Mouse (Mus musculus): ENCODE data around the gene Rbm28. TPM values are rescaled to one million over a fixed set of nuclear protein-coding genes. Genes with fewer than 3 reads are reported as not detected.

Gene Rbm28
- polyA plus RNA-seq, 1 experiment from 2014 or later = 31.5 TPM

- Histone ChIP-seq H3K4me2 (no peak overlapping the region), H3K4me3 (no peak overlapping the region), H3K9ac (no peak overlapping the region), H3K9me3 (no peaks in the 10 kb centered on the region), H3K27ac (no peak overlapping the region), H3K27me3 (no peaks in the 10 kb centered on the region), H3K4me1 (0 out of 2 replicates have a peak, but pooled peaks cover 2% of the 10 kb centered on the region), H3K36me3 (peaks cover 60% of the 10 kb centered on the region)
- no peak for ATAC-seq (ENCODE audit: insufficient number of reproducible peaks, low FRiP score, low TSS enrichment, low read depth)
- WGBS = 83% methylated on average over 6 of the region's 6 CpGs
Observed at GRCm38 (mm10) chr6:29203861-29204585, 39.2 kb upstream of the Rbm28 start.

GRCm38 (mm10) chr6:29203096-29203495 is 38.3 kb upstream of the Rbm28 start:
- H3K27ac ChIP-seq = no peak overlapping the region
- 90% methylated on average over 13 of the region's 13 CpGs for WGBS

GRCm38 (mm10) chr6:29201988-29202387 is 37.2 kb upstream of the Rbm28 start:
- ATAC-seq (ENCODE audit: insufficient number of reproducible peaks, low FRiP score, low TSS enrichment, low read depth) = no peak
- peaks cover 5% of the 10 kb centered on the region; the same call in 1 of the 2 replicates for H3K27me3 ChIP-seq
- H3K36me3 ChIP-seq = peaks cover 58% of the 10 kb centered on the region
- H3K9ac ChIP-seq = 0 out of 2 replicates have a peak overlapping the region, but pooled peaks have one; percentile 7
- peaks cover 9% of the 10 kb centered on the region for H3K4me1 ChIP-seq
- WGBS = 84% methylated on average over 5 of the region's 8 CpGs
- H3K4me2 ChIP-seq = no peak overlapping the region
- H3K9me3 ChIP-seq = no peaks in the 10 kb centered on the region
- no peak overlapping the region for H3K4me3 ChIP-seq
- no peak overlapping the region for H3K27ac ChIP-seq

More at GRCm38 (mm10) chr6:29203096-29203495, 38.3 kb upstream of the Rbm28 start:
- no peak for ATAC-seq (ENCODE audit: insufficient number of reproducible peaks, low FRiP score, low TSS enrichment, low read depth)
- Histone ChIP-seq H3K9me3 (no peaks in the 10 kb centered on the region), H3K27me3 (peaks cover 3% of the 10 kb centered on the region; the same call in 1 of the 2 replicates), H3K36me3 (peaks cover 60% of the 10 kb centered on the region), H3K9ac (no peak overlapping the region), H3K4me1 (peaks cover 9% of the 10 kb centered on the region), H3K4me2 (no peak overlapping the region), H3K4me3 (no peak overlapping the region)

- H3K9me3 ChIP-seq = no peaks in the 10 kb centered on the region
- no peak for ATAC-seq (ENCODE audit: insufficient number of reproducible peaks, low FRiP score, low TSS enrichment, low read depth)
- H3K36me3 ChIP-seq = peaks cover 53% of the 10 kb centered on the region
- no peak overlapping the region for H3K27ac ChIP-seq
- H3K4me2 ChIP-seq = no peak overlapping the region
- WGBS = 93% methylated on average over 5 of the region's 5 CpGs
- H3K9ac ChIP-seq = no peak overlapping the region
- peaks cover 9% of the 10 kb centered on the region for H3K4me1 ChIP-seq
- H3K27me3 ChIP-seq = peaks cover 5% of the 10 kb centered on the region; the same call in 1 of the 2 replicates
- H3K4me3 ChIP-seq = no peak overlapping the region
Observed at GRCm38 (mm10) chr6:29201341-29201740, 36.5 kb upstream of the Rbm28 start.

- H3K27ac ChIP-seq = no peak overlapping the region
- no peak for ATAC-seq (ENCODE audit: insufficient number of reproducible peaks, low FRiP score, low TSS enrichment, low read depth)
Observed at GRCm38 (mm10) chr6:29200496-29200895, 35.7 kb upstream of the Rbm28 start.

GRCm38 (mm10) chr6:29199223-29199855 is 34.5 kb upstream of the Rbm28 start:
- Histone ChIP-seq H3K9me3 (no peaks in the 10 kb centered on the region), H3K9ac (no peak overlapping the region), H3K4me3 (peak overlapping the region; percentile 34; the same call in 1 of the 2 replicates), H3K4me2 (peak overlapping the region; percentile 54), H3K27me3 (peaks cover 5% of the 10 kb centered on the region; the same call in 1 of the 2 replicates), H3K36me3 (peaks cover 39% of the 10 kb centered on the region), H3K4me1 (peaks cover 9% of the 10 kb centered on the region), H3K27ac (no peak overlapping the region)
- 46% methylated on average over 8 of the region's 8 CpGs for WGBS
- no peak for ATAC-seq (ENCODE audit: insufficient number of reproducible peaks, low FRiP score, low TSS enrichment, low read depth)

More at GRCm38 (mm10) chr6:29200496-29200895, 35.7 kb upstream of the Rbm28 start:
- Histone ChIP-seq H3K4me1 (peaks cover 9% of the 10 kb centered on the region), H3K9ac (no peak overlapping the region), H3K27me3 (peaks cover 5% of the 10 kb centered on the region; the same call in 1 of the 2 replicates), H3K9me3 (no peaks in the 10 kb centered on the region), H3K4me3 (no peak overlapping the region), H3K36me3 (peaks cover 46% of the 10 kb centered on the region), H3K4me2 (no peak overlapping the region)
- 59% methylated on average over 3 of the region's 3 CpGs for WGBS

GRCm38 (mm10) chr6:29198309-29199222 is 33.8 kb upstream of the Rbm28 start:
- H3K27me3 ChIP-seq = peaks cover 7% of the 10 kb centered on the region; the same call in 1 of the 2 replicates
- H3K9ac ChIP-seq = peak overlapping the region; percentile 26; the same call in 1 of the 2 replicates
- H3K4me1 ChIP-seq = peaks cover 9% of the 10 kb centered on the region
- no peaks in the 10 kb centered on the region for H3K9me3 ChIP-seq
- 14% methylated on average over 25 of the region's 25 CpGs for WGBS
- peak; percentile 72 for ATAC-seq (ENCODE audit: insufficient number of reproducible peaks, low FRiP score, low TSS enrichment, low read depth)
- H3K36me3 ChIP-seq = peaks cover 31% of the 10 kb centered on the region
- H3K4me2 ChIP-seq = peak overlapping the region; percentile 54
- no peak overlapping the region for H3K27ac ChIP-seq
- peak overlapping the region; percentile 34 for H3K4me3 ChIP-seq

- H3K4me3 ChIP-seq = no peak overlapping the region
- no peak overlapping the region for H3K27ac ChIP-seq
- ATAC-seq (ENCODE audit: insufficient number of reproducible peaks, low FRiP score, low TSS enrichment, low read depth) = no peak
- WGBS = 76% methylated on average over 5 of the region's 5 CpGs
- H3K4me1 ChIP-seq = peaks cover 9% of the 10 kb centered on the region
- H3K36me3 ChIP-seq = peaks cover 7% of the 10 kb centered on the region; the same call in 1 of the 2 replicates
- H3K4me2 ChIP-seq = no peak overlapping the region
- no peak overlapping the region for H3K9ac ChIP-seq
- peaks cover 7% of the 10 kb centered on the region; the same call in 1 of the 2 replicates for H3K27me3 ChIP-seq
- no peaks in the 10 kb centered on the region for H3K9me3 ChIP-seq
Observed at GRCm38 (mm10) chr6:29195846-29196698, 31.3 kb upstream of the Rbm28 start.

- Histone ChIP-seq H3K4me3 (no peak overlapping the region), H3K9ac (no peak overlapping the region), H3K4me1 (peaks cover 9% of the 10 kb centered on the region), H3K36me3 (no peaks in the 10 kb centered on the region), H3K27me3 (peaks cover 7% of the 10 kb centered on the region; the same call in 1 of the 2 replicates), H3K9me3 (no peaks in the 10 kb centered on the region), H3K27ac (no peak overlapping the region), H3K4me2 (no peak overlapping the region)
- WGBS = 59% methylated on average over 5 of the region's 5 CpGs
- no peak for ATAC-seq (ENCODE audit: insufficient number of reproducible peaks, low FRiP score, low TSS enrichment, low read depth)
Observed at GRCm38 (mm10) chr6:29195146-29195545, 30.3 kb upstream of the Rbm28 start.

- ATAC-seq (ENCODE audit: insufficient number of reproducible peaks, low FRiP score, low TSS enrichment, low read depth) = no peak
- H3K4me1 ChIP-seq = peaks cover 8% of the 10 kb centered on the region
- H3K4me2 ChIP-seq = no peak overlapping the region
- H3K4me3 ChIP-seq = no peak overlapping the region
- no peak overlapping the region for H3K9ac ChIP-seq
- no peaks in the 10 kb centered on the region for H3K36me3 ChIP-seq
- no peaks in the 10 kb centered on the region for H3K9me3 ChIP-seq
- peaks cover 7% of the 10 kb centered on the region; the same call in 1 of the 2 replicates for H3K27me3 ChIP-seq
- no peak overlapping the region for H3K27ac ChIP-seq
- WGBS = 49% methylated on average over 15 of the region's 15 CpGs
Observed at GRCm38 (mm10) chr6:29193961-29194750, 29.4 kb upstream of the Rbm28 start.
